Mouse (Mus musculus): Measurements from ENCODE around the gene Fthl17c.
A peak's percentile ranks its signal among the peaks of the same experiment; 100 is the strongest.
"Not testable (repeated sequence)": the region's sequence is repeated elsewhere in the genome, so short reads cannot be mapped to it uniquely, and the experiment has no call there.

The Fthl17c gene

GRCm38 (mm10) chrX:8976459-8976858, at the start of gene Fthl17c:
Gene Fthl17c, minus strand, starts transcription at chrX:8976559.
- not testable (repeated sequence) for DNase-seq (ENCODE audit: low spot score in 2 of 2)

GRCm38 (mm10) chrX:9019481-9019880, 43.1 kb upstream of the Fthl17c start:
- DNase-seq (ENCODE audit: low spot score in 2 of 2): no peak

GRCm38 (mm10) chrX:9016079-9016478, 39.7 kb upstream of the Fthl17c start:
- no peak for DNase-seq (ENCODE audit: low spot score in 2 of 2)

DNA sequence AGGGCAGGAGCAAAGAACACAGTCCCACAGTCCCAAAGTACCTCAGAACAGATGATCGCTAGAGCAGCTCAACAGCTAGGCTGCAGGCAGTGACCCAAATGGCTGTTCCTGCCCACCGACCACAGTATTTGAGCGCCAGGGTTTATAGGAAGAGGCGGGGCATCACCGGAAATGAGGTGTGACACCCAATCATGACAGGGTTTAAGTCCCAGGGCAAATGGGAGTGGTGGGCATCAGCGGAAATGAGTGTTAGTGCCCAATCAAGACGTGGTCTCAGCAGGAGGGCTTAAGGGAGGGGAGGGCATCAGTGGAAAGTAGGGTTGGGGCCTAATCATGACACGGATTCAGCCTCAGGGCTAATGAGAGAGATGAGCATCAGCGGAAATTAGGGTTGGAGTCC, 10.3 kb upstream of the Fthl17c start, which contains the start of gene Fthl17d:
Gene Fthl17d (minus strand): TSS at position 101 of the 400 bp plus-strand sequence.
- not testable (repeated sequence) for DNase-seq (ENCODE audit: low spot score in 2 of 2)

GRCm38 (mm10) chrX:8964618-8965017, 11.7 kb downstream of the Fthl17c start:
- DNase-seq (ENCODE audit: low spot score in 2 of 2): not testable (repeated sequence)

- not testable (repeated sequence) for DNase-seq (ENCODE audit: low spot score in 2 of 2)
Measured at GRCm38 (mm10) chrX:8962875-8963274, 13.5 kb downstream of the Fthl17c start, which contains the start of gene Fthl17b. Gene Fthl17b, minus strand, starts transcription at chrX:8962975.

DNA sequence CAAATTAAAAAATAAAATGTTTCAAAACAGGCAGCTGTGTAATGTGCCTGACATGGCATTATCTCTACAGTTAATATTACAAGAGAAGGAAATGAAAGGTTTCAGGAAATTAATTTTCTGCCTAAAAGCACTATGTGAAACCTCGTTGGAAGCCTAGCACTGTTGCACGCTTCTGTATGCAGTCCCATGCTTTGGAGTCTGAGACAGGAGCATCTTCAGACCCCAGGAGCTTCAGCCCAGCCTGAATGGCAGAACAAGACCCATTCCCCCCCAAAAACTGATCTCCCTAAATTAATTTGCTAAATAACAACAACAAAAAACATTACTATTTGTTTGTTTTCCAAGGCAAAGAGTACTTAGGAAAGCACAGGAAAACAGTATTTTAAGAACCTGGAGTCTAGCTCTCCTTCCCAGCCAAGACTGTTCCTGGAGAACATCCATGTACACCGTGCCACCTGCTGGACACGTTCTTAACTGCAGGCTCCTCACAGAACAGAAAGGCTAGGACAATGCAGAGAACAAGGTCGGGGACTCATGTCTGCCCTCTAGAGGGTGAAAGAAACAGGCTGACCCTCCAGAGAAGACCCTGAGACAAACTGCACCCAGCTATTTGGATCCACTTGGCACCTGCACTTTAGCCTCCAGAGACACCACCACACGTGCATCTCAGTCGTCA, 28.1 kb downstream of the Fthl17c start:
- DNase-seq (ENCODE audit: low spot score in 2 of 2): peak; percentile 57 to 84

DNA sequence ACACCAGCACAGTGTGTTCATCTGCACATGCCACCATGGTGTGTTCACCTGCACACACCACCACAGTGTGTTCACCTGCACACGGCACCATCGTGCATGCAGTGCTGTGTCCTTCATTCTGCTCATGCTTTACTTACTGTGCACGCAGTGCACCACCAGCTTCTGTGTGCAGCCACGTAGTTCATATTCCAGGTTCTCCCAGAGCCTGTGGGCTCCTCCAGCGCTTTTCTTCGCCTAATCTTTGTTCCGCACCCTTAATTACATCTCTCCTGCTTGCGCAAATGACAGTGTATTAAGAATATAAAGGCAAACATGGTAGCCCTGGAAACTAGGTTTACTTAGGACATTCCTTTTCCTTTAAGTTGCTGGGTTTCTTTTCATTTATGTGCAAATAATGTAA, 32.3 kb downstream of the Fthl17c start:
- DNase-seq (ENCODE audit: low spot score in 2 of 2): no peak

- no peak for DNase-seq (ENCODE audit: low spot score in 2 of 2)
Measured at GRCm38 (mm10) chrX:8927308-8927707, 49.1 kb downstream of the Fthl17c start.

All from frontal cortex, postnatal 14 days (tissue).